In genomic region chr8:75071627-75072346, GRCm38 (mm10) we compare ENCODE assay signal across 8 mouse cellular contexts. TPM values are rescaled to one million over a fixed set of nuclear protein-coding genes. Genes with fewer than 3 reads are reported as not detected.
DNase-seq lines count a peak whose midpoint lies in the region; ATAC-seq lines count a peak whose summit lies in the region.

No protein-coding gene starts in this region.

- DNase-seq in R1 (ENCODE audit: low read depth, low spot score): peak; percentile 83
- DNase-seq in cerebellum, postnatal 25 days: peak; percentile 80 to 89
- DNase-seq in gastrocnemius, adult 18-20 months (ENCODE audit: low spot score): peak; percentile 86
- DNase-seq in left cerebral cortex, adult 11 months (ENCODE audit: low spot score): peak; percentile 66
- DNase-seq in lung, postnatal 36 days: peak; percentile 92
- peak; percentile 73 for DNase-seq in retina, postnatal 7 days (ENCODE audit: low read depth, low spot score)
- peak; percentile 58 to 70 for DNase-seq in urinary bladder, adult 18-20 months (ENCODE audit: low spot score in 2 of 2)

- no peaks in the 10 kb centered on the region for H3K9me3 ChIP-seq in hindbrain, embryonic 16.5 days (ENCODE audit: control insufficient read depth, low read length)

- no peak overlapping the region for H3K27ac ChIP-seq in hindbrain, embryonic 16.5 days (ENCODE audit: low read depth, low read length)

- WGBS in hindbrain, embryonic 16.5 days: 31% methylated on average over 4 of the region's 4 CpGs

- H3K4me3 ChIP-seq in hindbrain, embryonic 16.5 days (ENCODE audit: low read length): no peak overlapping the region

- no peak overlapping the region for H3K4me2 ChIP-seq in hindbrain, embryonic 16.5 days (ENCODE audit: low read length)

- H3K4me1 ChIP-seq in hindbrain, embryonic 16.5 days (ENCODE audit: control insufficient read depth, insufficient read depth, low read depth, low read length): no peaks in the 10 kb centered on the region

- H3K9ac ChIP-seq in hindbrain, embryonic 16.5 days (ENCODE audit: low read depth, low read length): no peak overlapping the region

- ATAC-seq in hindbrain, embryonic 16.5 days: peak; percentile 90

- H3K36me3 ChIP-seq in hindbrain, embryonic 16.5 days (ENCODE audit: control insufficient read depth, insufficient read depth, low read length): peaks cover 2% of the 10 kb centered on the region; the same call in 1 of the 2 replicates

- H3K27me3 ChIP-seq in hindbrain, embryonic 16.5 days (replicated peaks; ENCODE audit: control insufficient read depth, insufficient read depth, low read length): no peaks in the 10 kb centered on the region

RNA-seq across cellular contexts. Expression of gene Hmox1, which starts 21.6 kb away (rescaled TPM):
- 1 to 10 TPM; 5.0 to 5.3 TPM for total RNA-seq in gastrocnemius, adult 18-20 months (2021)
- 15.8 and 17.3 TPM in 2 replicates for polyA plus RNA-seq in hindbrain, embryonic 16.5 days (2015; fragmentation: Nextera tagmentation; extraction: Ambion mirVana)

RNA-seq across cellular contexts. Expression of gene Mcm5, which starts 37.6 kb away (rescaled TPM):
- under 1 TPM; 0.66 to 0.87 TPM for total RNA-seq in gastrocnemius, adult 18-20 months (2021)
- polyA plus RNA-seq in hindbrain, embryonic 16.5 days (2015; fragmentation: Nextera tagmentation; extraction: Ambion mirVana): 32.8 and 40.2 TPM in 2 replicates

RNA-seq across cellular contexts. Expression of gene Tom1, which starts 38.3 kb away (rescaled TPM):
- total RNA-seq in gastrocnemius, adult 18-20 months (2021): 10 to 100 TPM; 54.0 to 58.4 TPM
- 40.7 and 45.9 TPM in 2 replicates for polyA plus RNA-seq in hindbrain, embryonic 16.5 days (2015; fragmentation: Nextera tagmentation; extraction: Ambion mirVana)
